Mouse (Mus musculus) cerebellum, adult 18-20 months (tissue): ENCODE measurements around the gene Esyt1.
"Not testable (repeated sequence)": the region's sequence is repeated elsewhere in the genome, so short reads cannot be mapped to it uniquely, and the experiment has no call there.

Experiments
- DNase-seq, 2 experiments: peaks; one replicate each; pipeline ENCODE4 v3.0.0; 2021

Gene Esyt1

DNA sequence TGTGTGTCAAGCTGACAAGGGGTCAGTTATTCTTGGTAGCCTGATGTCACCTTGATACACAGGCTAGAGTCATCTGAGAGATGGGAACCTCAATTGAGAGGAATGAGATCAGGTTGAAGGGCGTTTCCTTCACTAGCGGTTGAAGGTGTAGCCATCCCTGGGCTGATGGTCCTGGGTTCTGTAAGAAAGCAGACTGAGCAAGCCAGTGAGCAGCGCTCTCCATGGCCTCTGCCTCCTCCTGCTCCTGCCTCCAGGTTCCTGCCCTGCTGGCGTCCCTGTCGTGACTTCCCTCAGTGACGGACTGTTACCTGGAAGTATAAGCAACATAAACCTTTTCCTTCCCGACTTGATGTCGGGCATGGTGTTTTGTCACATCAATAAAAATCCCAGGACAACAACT, 22.1 kb downstream of the Esyt1 start:
- no peak for DNase-seq

DNA sequence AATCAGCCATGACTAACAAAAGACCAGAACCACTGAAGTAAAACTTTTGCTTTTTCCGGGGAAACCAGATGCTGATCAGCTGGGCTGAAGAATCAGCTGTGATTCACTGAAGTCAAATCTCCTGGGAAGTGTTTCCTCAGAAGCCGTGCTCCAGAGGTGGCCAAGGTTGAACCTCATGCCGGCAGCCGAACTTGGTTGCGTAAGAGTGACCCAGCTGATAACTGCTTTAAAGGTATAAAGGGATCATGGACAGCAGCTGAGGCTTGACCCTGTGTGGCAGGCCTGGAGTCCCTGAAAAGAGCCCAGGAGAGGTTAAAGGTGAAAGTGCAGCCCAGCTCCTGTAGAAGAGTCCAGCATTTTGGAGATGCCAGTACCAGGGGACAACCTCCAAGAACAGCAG, 23.3 kb downstream of the Esyt1 start:
- DNase-seq, result no peak

DNA sequence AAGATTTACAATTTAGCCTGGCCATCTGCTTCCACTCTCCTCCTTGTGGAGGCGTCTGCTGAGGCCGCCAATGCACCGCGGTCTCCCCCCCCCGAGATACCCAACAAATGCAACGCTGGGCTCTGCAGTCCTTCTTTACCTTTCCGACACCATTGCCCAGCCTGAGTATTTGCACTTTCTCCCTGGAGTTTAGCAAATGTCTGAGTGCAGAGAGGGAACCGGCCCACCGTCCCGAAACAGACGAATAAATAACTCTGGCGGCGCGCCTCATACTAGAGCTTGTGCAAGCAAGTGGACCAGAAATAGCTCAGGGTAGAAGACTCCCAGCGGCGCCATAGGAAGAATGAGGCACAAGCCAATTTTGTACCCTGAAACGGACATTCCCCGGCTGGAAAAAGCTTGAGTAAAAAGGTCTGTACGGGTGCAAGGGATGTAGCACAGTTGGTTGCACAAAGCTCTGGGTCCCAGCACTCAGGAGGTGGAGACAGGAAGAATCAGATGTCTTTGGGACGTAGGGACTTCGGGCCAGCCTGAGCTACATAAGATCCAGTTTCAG, 26.5 kb downstream of the Esyt1 start:
- peak; percentile 62 to 75 for DNase-seq

DNA sequence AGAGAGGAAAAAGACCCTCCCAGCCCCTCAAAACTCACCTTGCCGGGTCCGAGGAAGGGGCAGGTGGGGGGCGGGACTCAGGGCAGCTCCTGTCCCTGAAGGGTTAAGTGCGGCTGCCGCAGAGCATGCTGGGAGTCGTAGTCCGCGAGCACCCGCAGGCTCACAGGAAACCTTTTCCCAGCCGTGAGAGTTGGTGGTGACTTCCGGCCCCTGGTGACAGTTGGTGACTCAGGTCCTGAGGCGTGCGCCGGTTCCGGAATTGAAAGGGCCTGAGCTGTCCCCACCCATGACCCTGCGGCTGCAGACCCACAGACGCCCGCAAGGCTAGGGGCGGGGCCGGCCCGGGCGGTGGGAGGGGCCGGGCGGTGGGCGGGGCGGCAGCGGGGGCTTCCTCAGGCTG, 27.1 kb downstream of the Esyt1 start, which contains the start of gene Myl6b:
Gene Myl6b, minus strand, starts transcription at position 96 of the 400 bp plus-strand sequence.
- peak; percentile 96 to 97 for DNase-seq

DNA sequence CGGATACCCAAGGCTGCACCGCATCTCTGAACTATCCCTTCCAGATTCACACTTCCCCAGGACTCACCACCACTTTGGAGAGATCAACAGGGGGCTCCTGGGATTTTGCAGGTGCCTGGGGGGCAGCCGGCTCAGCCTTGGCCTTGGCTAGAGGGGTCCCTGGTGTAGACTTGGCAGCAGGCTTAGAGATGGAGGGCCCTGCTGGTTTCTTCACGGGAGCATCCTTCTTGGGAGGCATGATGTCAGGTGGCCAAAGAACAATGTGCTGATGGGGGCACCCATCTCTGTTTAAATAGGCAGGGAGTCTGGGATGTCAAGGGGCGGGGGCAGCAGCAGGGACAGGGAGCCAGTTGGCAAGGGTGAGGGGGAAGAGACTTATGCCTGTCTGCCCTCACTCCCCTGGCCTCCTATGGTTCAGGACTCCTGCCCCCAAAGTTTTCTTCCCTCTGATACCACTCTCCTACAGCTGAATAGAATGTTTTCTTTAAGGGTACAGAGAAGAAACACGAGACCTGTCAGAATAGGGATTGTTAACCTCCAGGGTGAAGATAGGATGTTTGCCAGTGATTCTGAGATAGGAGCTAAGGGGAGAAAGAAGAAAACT, 28.4 kb downstream of the Esyt1 start:
- DNase-seq, result no peak

DNA sequence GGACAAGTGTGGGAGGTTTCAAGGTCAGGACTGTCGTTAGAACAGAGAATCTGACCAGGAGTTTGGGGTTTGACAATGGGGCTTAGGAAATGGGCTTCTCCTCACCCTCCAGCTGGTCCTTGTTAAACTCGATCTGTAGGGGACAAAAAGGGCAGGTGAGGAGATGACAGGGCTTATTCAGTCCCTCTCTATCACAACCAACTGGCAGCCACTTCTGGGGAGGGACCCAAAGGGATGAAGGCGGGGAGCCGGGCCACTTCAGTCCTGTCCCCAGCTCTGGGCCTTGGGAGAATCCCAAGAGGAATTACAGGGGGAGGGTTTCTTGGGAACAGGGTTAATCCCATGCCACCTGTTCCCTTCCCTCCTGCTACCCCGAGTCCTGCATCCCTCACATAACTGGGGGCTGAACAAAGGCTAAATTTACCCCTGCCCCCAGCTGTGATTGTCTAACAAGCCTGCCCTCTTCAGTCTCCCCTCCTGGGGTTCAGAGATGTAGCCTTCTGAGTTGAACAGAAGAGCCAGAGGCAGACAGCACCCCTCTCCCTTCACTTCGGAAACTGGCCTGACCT, 29.1 kb downstream of the Esyt1 start:
- DNase-seq, result no peak

DNA sequence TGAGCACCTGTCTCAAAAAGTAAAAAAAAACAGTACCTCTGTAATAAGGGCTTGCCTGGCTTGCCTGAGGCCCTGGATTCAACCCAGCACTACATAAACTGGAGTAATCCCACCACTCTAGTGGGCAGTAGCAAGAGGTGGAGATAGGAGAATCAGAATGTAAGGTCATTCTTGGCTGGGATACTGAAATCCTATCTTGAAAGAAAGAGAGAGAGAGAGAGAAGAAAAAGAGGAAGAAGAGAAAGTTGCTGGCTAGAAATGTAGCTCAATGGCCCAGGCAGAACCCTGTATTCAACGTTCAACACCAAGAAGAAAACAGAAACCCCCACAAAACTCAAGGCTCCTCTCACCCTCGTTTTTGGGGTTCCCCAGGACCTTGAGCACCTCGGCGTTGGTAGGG, 29.8 kb downstream of the Esyt1 start:
- no peak for DNase-seq

DNA sequence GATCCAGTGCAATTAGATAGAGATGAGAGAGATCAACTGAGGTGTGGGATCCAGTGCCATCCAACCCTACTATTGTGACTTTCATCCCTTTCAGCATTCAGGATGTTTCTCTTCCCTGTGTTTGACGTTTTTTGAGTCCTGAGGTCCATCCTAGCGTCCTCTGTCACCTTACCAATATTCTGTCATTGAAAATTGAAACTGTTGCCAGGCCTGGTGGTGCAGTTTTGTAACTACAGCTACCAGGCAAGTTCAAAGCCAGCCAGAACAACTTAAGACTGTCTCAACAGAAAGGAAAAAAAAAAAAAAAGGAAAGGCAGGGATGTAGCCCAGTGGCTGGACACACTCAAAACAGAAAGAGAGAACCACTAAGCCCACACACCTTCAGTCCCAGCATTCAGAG, 30.4 kb downstream of the Esyt1 start:
- no peak for DNase-seq

DNA sequence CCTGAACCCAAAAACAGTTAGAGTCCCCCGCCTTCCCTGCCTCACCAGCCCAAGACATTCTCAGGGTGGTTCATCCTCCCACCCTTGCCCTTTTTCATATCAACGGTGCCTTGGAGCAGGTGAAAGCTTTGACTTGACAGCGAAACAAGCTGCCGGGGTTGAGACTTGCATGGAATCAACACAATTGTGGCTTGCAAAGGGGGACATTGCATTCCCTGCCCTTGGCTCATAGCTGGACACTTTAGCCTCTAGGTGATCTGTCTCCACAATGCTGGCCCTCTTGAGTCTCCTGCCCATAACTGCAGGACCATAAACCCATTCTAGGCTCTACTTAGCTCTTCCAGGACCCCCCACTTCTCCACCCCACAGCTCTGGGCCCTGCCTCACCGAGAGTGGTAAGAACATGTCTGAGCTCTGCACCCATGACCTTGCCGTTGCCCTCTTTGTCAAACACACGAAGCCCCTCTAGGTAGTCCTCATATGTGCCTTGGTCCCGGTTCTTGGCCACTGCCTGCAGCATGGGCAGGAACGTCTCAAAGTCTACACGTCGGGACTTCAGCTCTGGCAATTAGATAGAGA, 30.9 kb downstream of the Esyt1 start:
- no peak for DNase-seq

DNA sequence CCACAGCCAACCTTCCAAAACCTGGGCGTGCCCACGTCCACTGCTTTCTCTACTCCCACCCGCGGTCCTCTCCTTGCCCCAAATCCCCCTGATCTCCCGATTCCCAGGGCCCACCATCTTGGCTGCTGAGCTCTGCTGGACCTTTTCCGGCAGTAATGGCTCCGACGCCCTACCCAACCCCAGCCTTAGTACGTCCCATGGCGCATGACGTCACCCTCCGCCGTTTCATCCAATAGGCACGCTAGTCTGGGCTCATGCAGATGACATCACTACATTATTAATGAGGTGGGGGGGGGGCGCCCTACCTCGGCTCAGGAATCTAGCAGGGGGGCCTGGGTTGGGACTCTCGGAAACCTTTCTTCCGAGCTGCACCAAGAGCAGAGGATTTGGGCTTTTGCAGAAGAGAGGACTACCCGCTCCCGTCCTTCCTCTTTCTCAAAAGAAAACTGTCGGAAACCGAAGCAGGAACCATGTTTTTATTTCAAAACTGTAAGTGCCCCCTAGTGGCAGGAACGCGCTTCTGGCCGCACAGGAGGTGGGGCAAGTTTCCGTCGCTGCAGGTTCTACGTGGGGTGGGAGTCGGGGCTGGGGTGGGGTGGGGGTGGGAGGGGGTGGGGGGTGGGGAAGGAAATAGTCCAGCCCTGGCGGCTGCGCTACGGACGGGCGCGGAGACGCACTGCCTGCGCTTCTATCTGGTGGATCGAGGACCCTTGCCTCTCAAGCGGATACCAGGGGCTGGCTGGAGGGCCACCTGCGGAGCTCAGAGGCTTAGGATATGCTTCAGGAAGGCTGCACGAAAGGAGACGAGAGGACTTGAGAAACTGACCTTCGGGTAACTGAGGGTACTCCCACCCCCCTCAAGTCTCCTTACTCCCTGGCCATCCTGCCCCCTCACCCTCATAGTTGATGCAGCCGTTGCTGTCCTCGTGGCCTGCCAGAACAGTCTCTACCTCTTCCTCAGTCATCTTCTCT, 31.7 kb downstream of the Esyt1 start, which contains the start of gene Myl6:
Gene Myl6, minus strand, starts transcription at position 451 of the 972 bp plus-strand sequence.
- peak; percentile 97 to 99 for DNase-seq

DNA sequence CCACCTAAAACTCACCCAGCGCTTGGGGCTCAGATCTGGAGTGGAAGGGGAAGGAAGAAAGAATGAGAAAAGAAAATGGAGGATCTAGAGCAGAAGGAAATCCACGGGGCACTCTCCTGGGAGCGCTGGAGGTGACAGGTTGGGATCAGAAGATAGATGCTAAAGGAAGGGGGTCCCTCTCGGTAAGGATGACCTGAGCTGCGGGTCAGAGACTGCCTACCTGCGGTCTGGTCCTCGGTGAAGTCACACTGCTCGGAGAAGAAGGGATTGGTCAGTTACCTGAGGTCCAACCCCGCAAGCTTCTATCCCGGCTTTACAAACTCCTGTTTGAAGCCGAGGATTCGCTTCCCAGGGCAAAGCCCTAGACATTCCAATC, 32.4 kb downstream of the Esyt1 start:
- DNase-seq, result no peak

DNA sequence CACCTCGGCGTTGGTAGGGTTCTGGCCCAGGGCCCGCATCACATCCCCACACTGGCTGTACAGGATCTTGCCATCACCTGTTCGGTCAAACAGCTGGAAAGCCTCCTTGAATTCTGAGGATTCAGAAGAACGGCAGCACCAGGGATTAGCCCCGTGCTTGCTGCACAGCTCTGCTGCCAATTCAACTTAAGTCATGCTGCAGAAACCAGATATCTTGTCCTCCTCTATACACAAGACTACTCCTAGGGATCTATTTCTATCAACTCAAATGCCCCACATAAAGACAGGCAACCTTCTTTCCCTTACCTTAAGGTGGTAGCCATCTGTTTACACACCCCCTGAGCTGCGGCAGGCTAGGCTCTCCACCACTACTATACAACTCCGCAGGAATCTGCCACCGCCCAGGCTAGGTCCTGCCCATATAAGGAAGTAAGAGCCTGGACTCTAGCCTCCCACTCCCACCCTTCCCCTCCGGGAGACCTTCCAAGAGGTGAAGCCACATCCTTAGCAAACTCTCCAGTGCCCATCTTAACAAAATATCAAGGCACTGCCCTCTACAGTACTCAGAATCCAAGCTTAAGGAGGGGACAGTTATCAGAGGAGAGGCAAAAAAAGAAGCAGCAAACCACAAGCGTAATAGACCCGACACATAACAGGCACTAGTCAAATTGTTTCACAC, 32.9 kb downstream of the Esyt1 start:
- DNase-seq, result peak; percentile 50 to 55

DNA sequence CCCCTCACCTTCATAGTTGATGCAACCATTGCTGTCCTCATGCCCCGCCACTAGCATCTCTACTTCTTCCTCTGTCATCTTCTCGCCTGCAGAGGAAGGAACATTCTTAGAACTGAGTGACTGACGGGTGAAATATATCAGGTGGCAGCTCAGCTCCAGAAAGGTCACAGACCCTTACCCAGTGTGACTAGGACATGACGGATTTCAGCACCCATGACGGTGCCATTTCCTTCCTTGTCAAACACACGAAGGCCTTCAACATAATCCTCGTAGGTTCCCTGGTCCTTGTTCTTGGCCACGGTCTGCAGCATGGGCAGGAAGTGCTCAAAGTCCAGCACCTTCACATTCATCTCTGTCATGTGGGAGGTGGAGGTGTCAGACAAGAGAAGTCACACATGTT, 33.6 kb downstream of the Esyt1 start:
- not testable (repeated sequence) for DNase-seq

DNA sequence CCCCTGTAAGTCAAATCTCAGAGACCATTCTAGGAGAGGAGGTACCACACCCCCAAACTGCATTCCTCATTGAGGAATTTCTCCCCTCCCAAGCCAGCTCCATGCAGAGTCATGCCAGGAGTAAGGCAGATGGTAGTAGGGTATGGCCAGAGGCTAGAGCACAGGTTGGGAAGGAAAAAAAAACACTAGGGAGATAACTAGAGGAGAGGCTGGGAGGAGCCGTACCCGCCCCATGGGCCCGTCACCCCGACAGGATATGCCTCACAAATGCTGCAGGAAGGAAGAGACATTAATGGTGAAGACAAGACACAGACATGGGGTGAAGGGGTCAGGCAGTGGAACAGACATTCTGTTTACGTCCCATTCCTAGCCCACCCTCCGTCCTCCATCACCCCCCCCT, 34.2 kb downstream of the Esyt1 start:
- DNase-seq, result peak; percentile 35 to 38

DNA sequence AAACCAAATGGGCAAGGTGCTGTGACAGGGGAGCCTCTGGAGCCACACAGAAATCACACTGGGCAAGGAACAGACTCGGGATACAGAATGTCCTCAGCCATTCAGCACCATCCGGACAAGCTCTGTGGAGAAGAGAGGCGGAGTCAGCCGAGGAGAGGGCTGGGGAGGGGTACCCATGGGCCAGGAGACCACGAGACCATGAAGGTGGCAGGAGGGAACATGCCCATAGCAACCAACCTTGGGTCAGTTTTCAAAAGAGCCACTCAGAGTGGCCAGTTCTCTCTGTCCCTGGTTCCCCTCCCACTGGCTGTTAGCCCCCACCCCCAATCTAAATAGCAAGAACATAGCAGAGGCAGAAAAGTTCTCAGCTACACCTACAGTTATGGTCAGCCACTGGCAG, 34.8 kb downstream of the Esyt1 start:
- no peak for DNase-seq

DNA sequence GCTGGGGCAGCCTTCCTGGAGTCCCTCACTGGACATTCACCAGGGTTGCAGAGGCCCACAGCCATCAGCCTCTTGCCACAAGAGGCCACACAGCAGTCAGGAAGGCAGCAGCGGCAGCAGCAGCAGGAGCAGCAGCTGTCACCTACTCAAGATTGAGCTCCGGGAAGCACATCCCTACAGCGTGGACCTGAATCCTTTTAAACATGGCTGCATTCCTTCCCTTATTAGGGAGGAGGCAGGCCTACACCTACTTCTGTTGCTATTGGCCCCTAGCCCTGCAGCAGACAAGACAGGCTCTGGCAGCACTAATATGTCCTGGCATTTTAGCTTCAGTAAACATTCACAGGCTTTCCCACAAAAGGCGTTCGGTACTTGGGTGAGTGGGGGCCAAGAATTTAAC, 35.4 kb downstream of the Esyt1 start:
- peak in 1 of 2 experiments; percentile 26 for DNase-seq

DNA sequence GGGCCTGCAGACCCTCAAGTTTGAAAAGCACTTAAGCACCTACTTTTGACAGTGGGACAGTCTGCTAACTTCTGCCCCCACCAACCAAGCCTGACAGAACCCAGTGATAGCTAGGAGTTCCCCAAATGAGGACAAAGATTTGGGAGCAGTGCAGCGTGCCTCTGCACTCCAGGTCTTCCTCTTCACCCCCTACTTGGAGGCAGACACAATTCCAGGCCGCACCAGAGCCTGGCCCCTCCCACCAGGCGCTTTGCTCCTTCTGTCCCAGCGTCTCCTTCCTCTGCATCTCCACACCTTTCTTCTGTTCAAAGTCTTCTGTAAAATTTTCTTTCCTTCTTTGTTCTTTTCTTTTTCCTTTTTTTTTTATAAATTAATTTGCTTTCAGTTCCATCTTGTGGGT, 35.9 kb downstream of the Esyt1 start:
- no peak for DNase-seq

DNA sequence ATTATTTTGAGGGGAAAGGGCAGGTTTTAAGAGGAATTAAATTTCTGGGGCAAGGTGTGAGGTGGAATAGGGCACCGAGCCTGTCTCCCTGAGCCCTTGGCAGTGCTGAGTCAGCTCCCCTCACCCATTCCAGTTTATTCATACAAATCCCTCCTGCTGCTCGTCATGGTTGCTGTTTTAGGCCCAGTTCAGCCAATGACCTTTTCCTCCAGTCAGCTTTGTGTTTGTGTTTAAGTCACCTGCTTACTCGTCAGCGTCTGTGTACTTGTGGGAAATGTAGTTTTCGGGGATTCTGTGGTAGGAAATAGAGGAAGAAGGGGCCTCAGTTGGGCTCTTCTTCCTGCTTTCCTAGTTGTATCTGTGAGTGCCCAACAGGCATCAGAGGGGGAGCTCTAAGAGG, 36.3 kb downstream of the Esyt1 start:
- DNase-seq, result no peak

DNA sequence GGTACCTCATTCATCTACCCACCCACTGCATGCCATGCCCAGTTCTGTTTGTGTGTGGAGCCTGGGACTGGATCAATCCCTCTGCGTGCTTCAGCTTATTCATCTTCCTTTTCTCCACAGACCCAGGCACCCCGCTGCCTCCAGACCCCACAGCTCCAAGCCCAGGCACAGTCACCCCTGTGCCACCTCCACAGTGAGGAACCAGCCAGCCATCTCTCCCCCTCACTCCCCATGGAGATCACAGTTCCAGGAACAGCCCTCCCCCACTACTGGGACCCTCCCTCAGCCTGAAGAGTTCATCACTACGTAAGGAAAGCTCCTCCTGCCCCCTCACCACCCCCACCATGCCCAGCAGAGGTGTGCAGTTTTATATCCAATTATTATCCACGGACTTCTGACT, 36.9 kb downstream of the Esyt1 start:
- DNase-seq, result no peak

DNA sequence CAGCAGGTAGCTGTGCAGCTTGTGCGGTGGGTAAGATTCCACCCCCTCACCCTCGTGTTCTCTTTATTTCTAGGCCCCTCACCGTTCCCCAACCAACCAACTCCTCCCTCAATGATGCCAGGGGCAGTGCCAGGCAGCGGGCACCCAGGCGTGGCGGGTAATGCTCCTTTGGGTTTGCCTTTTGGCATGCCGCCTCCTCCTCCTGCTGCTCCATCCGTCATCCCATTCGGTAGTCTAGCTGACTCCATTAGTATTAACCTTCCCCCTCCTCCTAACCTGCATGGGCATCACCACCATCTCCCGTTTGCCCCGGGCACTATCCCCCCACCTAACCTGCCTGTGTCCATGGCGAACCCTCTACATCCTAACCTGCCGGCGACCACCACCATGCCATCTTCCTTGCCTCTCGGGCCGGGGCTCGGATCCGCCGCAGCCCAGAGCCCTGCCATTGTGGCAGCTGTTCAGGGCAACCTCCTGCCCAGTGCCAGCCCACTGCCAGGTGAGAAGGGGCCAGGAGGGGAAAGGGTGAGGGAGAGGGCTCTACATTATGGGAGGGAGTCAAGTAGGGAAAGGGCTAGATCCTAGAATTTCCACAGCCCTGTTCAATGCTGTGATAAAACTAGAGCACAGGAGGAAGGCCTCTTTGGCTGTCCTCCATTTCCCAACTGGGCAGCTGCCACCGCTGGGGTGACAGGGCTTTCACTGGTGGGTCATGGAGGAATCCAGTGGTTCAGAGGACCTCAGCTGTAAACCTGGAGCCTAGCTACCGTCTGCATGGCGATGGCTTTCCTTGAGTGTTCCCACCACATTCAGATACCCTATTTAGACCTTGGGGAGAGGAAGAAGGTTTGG, 37.6 kb downstream of the Esyt1 start:
- DNase-seq, result peak; percentile 70 to 74

DNA sequence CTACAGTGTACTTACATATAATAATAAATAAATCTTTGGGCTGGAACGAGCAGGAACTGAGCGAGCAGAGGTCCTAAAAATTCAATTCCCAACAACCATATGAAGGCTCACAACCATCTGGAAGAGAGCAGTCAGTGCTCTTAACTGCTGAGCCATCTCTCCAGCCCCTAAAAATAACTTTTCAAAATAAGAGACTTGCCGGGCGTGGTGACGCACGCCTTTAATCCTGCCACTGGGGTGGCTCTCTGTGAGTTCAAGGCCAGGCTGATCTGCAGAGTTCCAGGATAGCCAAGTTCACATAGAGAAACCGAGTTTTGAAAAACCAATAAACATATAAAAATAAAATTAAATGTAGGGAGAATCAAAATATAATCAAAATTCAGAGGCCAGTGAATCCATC, 39.3 kb downstream of the Esyt1 start:
- DNase-seq, result no peak

DNA sequence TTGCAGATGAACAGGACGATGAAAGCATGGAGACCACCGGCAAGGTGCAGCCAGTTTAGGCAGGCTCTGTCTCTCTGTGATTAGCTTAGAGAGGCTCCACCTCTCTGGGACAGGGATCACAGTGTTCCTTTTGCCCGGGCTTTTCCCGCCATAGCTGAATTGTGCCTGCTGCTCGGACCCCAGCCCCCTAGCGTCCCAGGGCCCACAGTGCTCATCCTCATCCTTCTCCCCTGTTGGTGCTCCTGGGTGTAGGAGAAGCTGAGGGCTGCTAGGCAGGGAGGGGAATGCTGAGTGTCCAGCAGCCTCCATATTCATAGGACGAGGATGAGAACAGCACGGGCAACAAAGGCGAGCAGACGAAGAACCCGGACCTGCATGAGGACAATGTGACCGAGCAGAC, 51.3 kb downstream of the Esyt1 start:
- no peak for DNase-seq
